Mouse (Mus musculus): ENCODE results near the gene Pdf. TPM values are rescaled to one million over a fixed set of nuclear protein-coding genes. Genes with fewer than 3 reads are reported as not detected.

Pdf gene
- total and polyA plus RNA-seq, 3 experiments: 36.0 to 43.6 TPM; not detected in 1

- Histone ChIP-seq H3K9me3 (replicated peaks; ENCODE audit: insufficient read depth, low read length) (no peaks in the 10 kb centered on the region), H3K4me3 (ENCODE audit: control insufficient read depth in 1 of 2, insufficient read depth in 1 of 2, low read depth in 2 of 2, low read length in 2 of 2) (peak overlapping the region; percentile 82 to 92), H3K9ac (ENCODE audit: control insufficient read depth, low read depth, low read length, poor library complexity, severe bottlenecking) (peak overlapping the region; percentile 94), H3K36me3 (ENCODE audit: control insufficient read depth in 1 of 2, insufficient read depth in 2 of 2, low read length in 2 of 2) (peaks cover 3 to 27% of the 10 kb centered on the region in 2 experiments), H3K27me3 (ENCODE audit: control insufficient read depth in 1 of 2, insufficient read depth in 2 of 2, low read length in 2 of 2) (no peaks in the 10 kb centered on the region), H3K79me2 (ENCODE audit: control insufficient read depth, insufficient read depth, low read length, poor library complexity) (peaks cover 46% of the 10 kb centered on the region), H3K27ac (ENCODE audit: control insufficient read depth, low read depth, low read length) (peak overlapping the region; percentile 67), H3K4me1 (ENCODE audit: control insufficient read depth in 1 of 2, insufficient read depth in 2 of 2, low read length in 2 of 2) (peaks cover 0 to 17% of the 10 kb centered on the region in 2 experiments; a peak in 2 of 4 replicates)
- no peak for DNase-seq (ENCODE audit: low read depth, low spot score)
- TF ChIP-seq TCF12 (IDR thresholded peaks at IDR 0.05; ENCODE audit: low read depth, low read length) (no peak), USF2 (IDR thresholded peaks at IDR 0.05; ENCODE audit: borderline replicate concordance in 1 of 2, insufficient read depth in 1 of 2, low read depth in 1 of 2, low read length in 2 of 2) (no peak), RCOR1 (IDR thresholded peaks at IDR 0.05; ENCODE audit: low read depth, low read length) (no peak), POLR2A (IDR thresholded peaks at IDR 0.05; ENCODE audit: control insufficient read depth in 1 of 2, insufficient read depth in 1 of 2, low read depth in 1 of 2, low read length in 2 of 2, poor library complexity in 1 of 2) (peak in 1 of 2 experiments; percentile 13; a peak in 2 of 4 replicates), SMC3 (IDR thresholded peaks at IDR 0.05; ENCODE audit: low read depth, low read length) (no peak), MXI1 (IDR thresholded peaks at IDR 0.05; ENCODE audit: low read depth, low read length) (peak; percentile 30), E2F4 (IDR thresholded peaks at IDR 0.05; ENCODE audit: borderline replicate concordance, low read depth, low read length) (peak; percentile 35; the same call in 1 of the 2 replicates), USF1 (IDR thresholded peaks at IDR 0.05; ENCODE audit: low read depth, low read length) (0 out of 2 replicates have a peak, but pooled peaks have one; percentile 35), UBTF (IDR thresholded peaks at IDR 0.05; ENCODE audit: borderline replicate concordance, insufficient read depth, low read depth, low read length) (no peak)
These were observed 8.6 kb upstream of the Pdf start for GRCm38 (mm10) chr8:107056973-107057369.

GRCm38 (mm10) chr8:107056076-107056972 lies 7.9 kb upstream of the Pdf start, which contains the start of the genes Cog8 and Nip7:
Gene Cog8, minus strand, starts transcription at chr8:107056689.
Gene Nip7, plus strand, starts transcription at chr8:107056877.
- Histone ChIP-seq H3K36me3 (ENCODE audit: control insufficient read depth in 1 of 2, insufficient read depth in 2 of 2, low read length in 2 of 2) (peaks cover 3 to 27% of the 10 kb centered on the region in 2 experiments), H3K79me2 (ENCODE audit: control insufficient read depth, insufficient read depth, low read length, poor library complexity) (peaks cover 48% of the 10 kb centered on the region), H3K27ac (ENCODE audit: control insufficient read depth, low read depth, low read length) (peak within 1 kb of the TSS; percentile 75), H3K9me3 (replicated peaks; ENCODE audit: insufficient read depth, low read length) (no peaks in the 10 kb centered on the region), H3K27me3 (ENCODE audit: control insufficient read depth in 1 of 2, insufficient read depth in 2 of 2, low read length in 2 of 2) (no peaks in the 10 kb centered on the region), H3K4me1 (ENCODE audit: control insufficient read depth in 1 of 2, insufficient read depth in 2 of 2, low read length in 2 of 2) (peaks cover 0 to 17% of the 10 kb centered on the region in 2 experiments; a peak in 2 of 4 replicates), H3K4me3 (ENCODE audit: control insufficient read depth in 1 of 2, insufficient read depth in 1 of 2, low read depth in 2 of 2, low read length in 2 of 2) (peak within 1 kb of the TSS; percentile 82 to 92), H3K9ac (ENCODE audit: control insufficient read depth, low read depth, low read length, poor library complexity, severe bottlenecking) (peak within 1 kb of the TSS; percentile 97)
- DNase-seq (ENCODE audit: low read depth, low spot score): peak; percentile 99
- peak; percentile 96 for TF ChIP-seq HCFC1 (IDR thresholded peaks at IDR 0.05; ENCODE audit: low read depth, low read length)
- no peak for TF ChIP-seq USF2 (IDR thresholded peaks at IDR 0.05; ENCODE audit: borderline replicate concordance in 1 of 2, insufficient read depth in 1 of 2, low read depth in 1 of 2, low read length in 2 of 2)
- TF ChIP-seq TCF12 (IDR thresholded peaks at IDR 0.05; ENCODE audit: low read depth, low read length): peak; percentile 68
- no peak for TF ChIP-seq CHD2 (IDR thresholded peaks at IDR 0.05; ENCODE audit: low read length)
- peak; percentile 98 for TF ChIP-seq MXI1 (IDR thresholded peaks at IDR 0.05; ENCODE audit: low read depth, low read length)
- TF ChIP-seq MYB (IDR thresholded peaks at IDR 0.05; ENCODE audit: low read depth, low read length): no peak
- TF ChIP-seq ZNF384 (IDR thresholded peaks at IDR 0.05; ENCODE audit: low read depth, low read length): no peak
- TF ChIP-seq USF1 (IDR thresholded peaks at IDR 0.05; ENCODE audit: low read depth, low read length): no peak
- TF ChIP-seq NRF1 (IDR thresholded peaks at IDR 0.05; ENCODE audit: insufficient read depth, low read depth, low read length, poor library complexity, severe bottlenecking): peak; percentile 77
- TF ChIP-seq MAZ (IDR thresholded peaks at IDR 0.05; ENCODE audit: low read depth, low read length): peak; percentile 61; the same call in 1 of the 2 replicates
- peak; percentile 6; the same call in 1 of the 2 replicates for TF ChIP-seq RCOR1 (IDR thresholded peaks at IDR 0.05; ENCODE audit: low read depth, low read length)
- TF ChIP-seq NELFE (IDR thresholded peaks at IDR 0.05; ENCODE audit: low read depth, low read length): peak; percentile 91
- no peak for TF ChIP-seq EP300 (IDR thresholded peaks at IDR 0.05; ENCODE audit: low read depth in 1 of 2, low read length in 2 of 2)
- TF ChIP-seq TAL1 (IDR thresholded peaks at IDR 0.05; ENCODE audit: low read length): no peak
- TF ChIP-seq MEF2A (IDR thresholded peaks at IDR 0.05; ENCODE audit: extremely low read depth, insufficient replicate concordance, low read depth, low read length, poor library complexity, severe bottlenecking): no peak
- TF ChIP-seq POLR2AphosphoS5 (IDR thresholded peaks at IDR 0.05; ENCODE audit: borderline replicate concordance, low read depth, low read length): no peak
- no peak for TF ChIP-seq SMC3 (IDR thresholded peaks at IDR 0.05; ENCODE audit: low read depth, low read length)
- no peak for TF ChIP-seq GABPA (IDR thresholded peaks at IDR 0.05; ENCODE audit: low read depth, low read length)
- TF ChIP-seq MYC (IDR thresholded peaks at IDR 0.05; ENCODE audit: low read depth, low read length): peak; percentile 97
- peak; percentile 91 for TF ChIP-seq KAT2A (conservative IDR thresholded peaks at IDR 0.05; ENCODE audit: low read depth, low read length)
- TF ChIP-seq ZMIZ1 (IDR thresholded peaks at IDR 0.05; ENCODE audit: low read depth, low read length): peak; percentile 69; the same call in 1 of the 2 replicates
- TF ChIP-seq POLR2A (IDR thresholded peaks at IDR 0.05; ENCODE audit: control insufficient read depth in 1 of 2, insufficient read depth in 1 of 2, low read depth in 1 of 2, low read length in 2 of 2, poor library complexity in 1 of 2): peak; percentile 84 to 88; a peak in 3 of 4 replicates
- TF ChIP-seq POLR2AphosphoS2 (IDR thresholded peaks at IDR 0.05; ENCODE audit: low read length): peak; percentile 91; the same call in 1 of the 2 replicates
- peak; percentile 92 for TF ChIP-seq MAX (IDR thresholded peaks at IDR 0.05; ENCODE audit: low read length)

Data from MEL (cell line).